Mouse (Mus musculus): ENCODE data around the gene Alg9. TPM values are rescaled to one million over a fixed set of nuclear protein-coding genes. Genes with fewer than 3 reads are reported as not detected.

Gene Alg9
- polyA plus RNA-seq (2016; fragmentation: Nextera tagmentation; extraction: Ambion mirVana): 39.0 and 41.9 TPM in 2 replicates

DNA sequence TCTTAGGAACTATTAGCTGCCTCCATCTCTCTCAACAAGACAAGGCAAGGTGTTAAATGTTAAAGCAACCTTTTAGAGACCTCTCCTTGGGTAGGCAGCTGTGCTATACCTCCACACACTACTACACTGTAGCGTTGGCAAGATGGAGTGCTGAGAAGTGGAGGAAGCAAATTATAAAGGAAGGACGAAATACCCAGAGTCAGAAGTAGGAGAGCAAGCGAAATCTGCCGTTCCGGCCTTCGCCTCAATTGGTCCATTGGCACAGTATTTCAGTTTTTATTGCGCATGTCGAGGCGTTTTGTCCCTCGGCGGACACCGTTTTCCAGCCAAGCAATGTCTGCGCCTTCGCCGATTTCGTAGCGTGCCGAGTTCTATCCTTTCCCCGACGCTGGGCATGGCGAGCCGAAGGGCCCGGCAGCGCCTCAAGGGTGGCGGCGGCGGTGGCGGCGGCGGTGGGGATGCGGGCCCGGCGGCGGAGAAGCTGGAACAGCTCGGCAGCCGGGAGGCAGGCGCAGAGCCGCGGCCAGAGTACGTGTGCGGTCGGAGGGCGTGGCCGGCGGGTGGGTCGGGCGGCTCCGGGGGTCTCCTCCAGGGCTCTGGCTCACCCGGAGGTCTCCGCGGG lies at the start of gene Alg9, which contains the start of gene 1110032A03Rik:
TSS of gene Alg9 (plus strand) at position 29 of the 622 bp plus-strand sequence.
TSS of gene 1110032A03Rik (minus strand) at position 530 of the 622 bp plus-strand sequence.
- Histone ChIP-seq H3K4me2 (peak within 1 kb of the TSS; percentile 69), H3K4me1 (replicated peaks) (peaks cover 11% of the 10 kb centered on the region), H3K27ac (peak within 1 kb of the TSS; percentile 91), H3K9me3 (no peaks in the 10 kb centered on the region), H3K9ac (replicated peaks) (peak within 1 kb of the TSS; percentile 90), H3K4me3 (replicated peaks) (peak within 1 kb of the TSS; percentile 93), H3K36me3 (peaks cover 18% of the 10 kb centered on the region), H3K27me3 (no peaks in the 10 kb centered on the region)
- WGBS: under 1% methylated on average over 49 of the region's 51 CpGs
- ATAC-seq (ENCODE audit: insufficient number of reproducible peaks, insufficient read depth, low FRiP score, low TSS enrichment, low read depth): peak; percentile 72; the same call in 1 of the 2 replicates

DNA sequence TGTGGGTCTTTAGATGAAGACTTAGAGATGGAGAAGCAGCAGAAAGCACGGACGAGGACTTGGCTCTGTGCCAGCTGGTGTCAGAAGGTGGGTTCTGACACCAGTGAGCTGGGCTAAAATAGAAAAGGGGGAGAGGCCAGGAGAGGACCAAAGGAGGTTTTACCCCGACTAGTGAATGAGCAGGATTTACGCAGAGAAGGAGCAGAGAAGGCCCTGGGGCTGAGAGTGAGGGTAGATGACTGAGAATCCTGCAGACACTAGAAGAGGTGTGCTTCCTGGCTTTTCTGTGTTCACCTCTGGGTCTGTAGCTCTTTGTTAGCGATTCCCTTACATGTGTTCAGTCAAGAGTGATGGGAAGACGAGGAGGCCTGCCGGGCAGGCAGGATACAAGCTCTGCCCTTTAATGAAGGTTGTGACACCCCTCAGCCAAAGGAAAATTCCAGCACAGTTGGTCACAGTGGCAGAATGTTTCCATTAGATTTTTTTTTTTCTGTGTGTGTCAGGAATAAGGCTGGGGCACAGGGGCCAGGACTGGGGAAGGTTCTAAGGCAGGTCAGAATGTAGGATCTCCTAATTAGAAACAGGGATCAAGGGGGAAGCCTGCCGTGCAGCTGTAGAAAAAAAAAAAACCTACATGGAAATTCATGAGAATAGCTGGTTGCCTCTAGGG lies 48.8 kb upstream of the Alg9 start:
- Histone ChIP-seq H3K4me1 (replicated peaks) (peaks cover 55% of the 10 kb centered on the region), H3K36me3 (no peaks in the 10 kb centered on the region), H3K27me3 (no peaks in the 10 kb centered on the region), H3K27ac (peak overlapping the region; percentile 88), H3K9ac (replicated peaks) (peak overlapping the region; percentile 70; the same call in 1 of the 2 replicates), H3K4me3 (replicated peaks) (peak overlapping the region; percentile 71), H3K4me2 (peak overlapping the region; percentile 83), H3K9me3 (no peaks in the 10 kb centered on the region)
- 23% methylated on average over 8 of the region's 8 CpGs for WGBS
- ATAC-seq (ENCODE audit: insufficient number of reproducible peaks, insufficient read depth, low FRiP score, low TSS enrichment, low read depth): no peak

DNA sequence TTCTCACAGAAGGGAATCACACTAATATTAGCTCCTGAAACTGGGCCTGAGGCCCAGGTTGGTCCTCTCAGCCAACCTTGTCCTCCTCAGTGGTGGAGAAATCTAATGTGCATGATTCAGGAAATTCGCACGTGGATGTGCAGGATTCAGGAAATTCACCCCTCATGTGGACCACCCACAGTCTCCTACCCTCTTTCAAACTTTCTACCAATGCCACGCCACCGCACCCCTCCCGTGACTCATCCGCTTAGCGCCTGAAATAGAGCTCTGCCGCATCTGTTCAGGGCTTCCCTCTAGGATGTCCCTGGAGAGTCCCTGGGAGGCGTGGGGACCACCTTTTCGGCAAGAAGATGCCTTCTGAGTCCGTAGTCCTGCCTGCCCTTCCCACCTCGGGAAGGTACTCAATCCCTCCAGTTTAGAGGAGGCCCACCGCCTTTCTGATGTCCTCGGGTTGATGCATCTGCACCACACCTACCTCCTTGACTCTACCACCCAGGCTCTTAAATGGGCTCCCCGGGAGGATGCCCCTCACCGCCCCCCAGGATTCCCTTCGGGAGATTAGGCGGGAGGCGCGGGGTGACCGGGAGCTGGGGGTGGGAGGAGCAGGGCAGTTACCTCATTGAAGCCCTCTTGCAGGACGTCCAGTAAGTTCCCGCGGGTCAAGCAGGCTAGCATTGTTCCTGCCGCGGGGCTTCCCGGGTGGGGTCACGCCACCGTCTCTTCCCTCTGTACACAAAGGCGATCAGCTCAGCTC lies 47.5 kb upstream of the Alg9 start:
- H3K36me3 ChIP-seq: no peaks in the 10 kb centered on the region
- peak overlapping the region; percentile 83 for H3K4me2 ChIP-seq
- H3K9me3 ChIP-seq: no peaks in the 10 kb centered on the region
- peak overlapping the region; percentile 88 for H3K27ac ChIP-seq
- H3K4me3 ChIP-seq (replicated peaks): peak overlapping the region; percentile 71
- WGBS: 3% methylated on average over 30 of the region's 30 CpGs
- ATAC-seq (ENCODE audit: insufficient number of reproducible peaks, insufficient read depth, low FRiP score, low TSS enrichment, low read depth): peak; percentile 23; the same call in 1 of the 2 replicates
- no peaks in the 10 kb centered on the region for H3K27me3 ChIP-seq
- peaks cover 50% of the 10 kb centered on the region for H3K4me1 ChIP-seq (replicated peaks)
- peak overlapping the region; percentile 70 for H3K9ac ChIP-seq (replicated peaks)

DNA sequence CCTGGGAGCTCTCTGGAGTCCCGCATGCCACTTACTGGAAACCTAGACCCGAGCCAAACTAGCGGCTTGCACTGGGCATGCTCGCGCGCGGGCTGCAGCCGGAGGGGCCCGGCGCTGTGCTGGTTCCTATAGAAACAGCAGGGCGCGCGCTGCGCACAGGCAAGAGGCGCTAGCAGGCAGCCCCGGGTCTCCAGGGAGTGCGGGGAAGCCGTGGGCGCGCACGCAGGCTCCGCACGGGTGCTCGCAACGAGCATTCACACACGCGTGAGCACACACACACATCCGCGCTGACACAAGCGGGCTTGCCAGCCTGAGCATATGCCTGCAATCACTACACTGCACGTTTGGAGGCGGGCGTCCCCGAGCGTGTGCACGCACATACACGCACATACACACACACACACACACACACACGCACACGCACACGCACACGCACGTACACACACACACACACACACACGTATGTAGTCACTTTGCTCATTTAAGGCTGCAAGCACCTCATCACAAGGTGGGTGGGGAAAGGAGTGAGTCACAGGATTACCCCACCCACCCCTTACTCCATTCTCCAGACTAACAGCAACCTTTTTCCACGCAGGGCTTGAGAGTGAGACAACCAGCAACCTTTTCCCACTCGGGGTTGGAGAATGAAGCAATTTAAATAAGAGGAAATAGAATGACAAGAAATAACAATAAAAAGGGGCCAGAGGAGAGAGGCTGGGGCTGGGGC lies 46.7 kb upstream of the Alg9 start:
- H3K4me3 ChIP-seq (replicated peaks): peak overlapping the region; percentile 71
- under 1% methylated on average over 40 of the region's 45 CpGs for WGBS
- peaks cover 44% of the 10 kb centered on the region for H3K4me1 ChIP-seq (replicated peaks)

DNA sequence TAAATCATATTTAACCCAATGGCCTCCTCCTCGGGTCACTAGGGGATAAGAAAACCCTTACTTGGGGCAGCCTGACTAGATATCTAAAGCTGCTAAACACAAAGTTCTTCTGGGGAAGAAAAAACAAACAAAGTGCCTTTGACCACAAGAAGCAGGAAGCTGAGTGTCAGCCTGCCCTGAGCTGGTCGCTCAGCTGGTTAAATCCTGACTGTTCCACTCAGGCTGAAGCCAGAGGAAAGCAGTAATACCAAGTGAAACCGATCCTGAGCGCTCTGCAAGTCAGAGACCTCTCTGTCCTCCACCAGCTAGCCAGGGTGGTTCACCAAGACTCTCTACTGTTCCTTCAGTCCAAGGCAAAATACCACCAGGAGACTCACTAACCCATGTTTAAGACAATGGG lies 45.2 kb upstream of the Alg9 start:
- peaks cover 32% of the 10 kb centered on the region for H3K4me1 ChIP-seq (replicated peaks)
- no peak overlapping the region for H3K9ac ChIP-seq (replicated peaks)
- no peak overlapping the region for H3K4me3 ChIP-seq (replicated peaks)
- no peak overlapping the region for H3K27ac ChIP-seq
- H3K27me3 ChIP-seq: no peaks in the 10 kb centered on the region
- no peak for ATAC-seq (ENCODE audit: insufficient number of reproducible peaks, insufficient read depth, low FRiP score, low TSS enrichment, low read depth)
- 55% methylated on average over 4 of the region's 4 CpGs for WGBS
- H3K9me3 ChIP-seq: no peaks in the 10 kb centered on the region
- H3K4me2 ChIP-seq: no peak overlapping the region
- H3K36me3 ChIP-seq: no peaks in the 10 kb centered on the region

More for the DNA sequence above, 46.7 kb upstream of the Alg9 start:
- ATAC-seq (ENCODE audit: insufficient number of reproducible peaks, insufficient read depth, low FRiP score, low TSS enrichment, low read depth): peak; percentile 93
- Histone ChIP-seq H3K27ac (peak overlapping the region; percentile 88), H3K27me3 (no peaks in the 10 kb centered on the region), H3K36me3 (no peaks in the 10 kb centered on the region), H3K4me2 (peak overlapping the region; percentile 83), H3K9me3 (no peaks in the 10 kb centered on the region), H3K9ac (replicated peaks) (peak overlapping the region; percentile 70)

DNA sequence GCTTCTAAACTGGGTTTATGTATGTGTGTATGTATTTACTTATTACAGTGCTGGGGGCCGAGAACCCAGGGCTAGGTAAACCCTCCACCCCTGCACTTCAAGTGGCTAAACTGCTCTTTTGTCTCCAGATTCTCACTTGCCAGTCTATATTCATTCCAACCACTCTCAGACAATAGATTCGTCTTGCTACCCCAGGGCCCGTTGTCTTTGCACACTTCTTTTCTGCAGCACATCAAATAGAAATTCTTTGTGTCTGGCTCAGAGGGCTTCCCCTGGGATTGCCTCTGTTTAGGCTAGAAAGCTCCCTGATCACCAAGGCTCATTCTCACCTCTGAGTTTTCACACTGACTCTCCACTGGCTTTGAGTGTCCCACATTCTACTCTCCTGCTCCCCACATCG lies 42.3 kb upstream of the Alg9 start:
- 20% methylated on average over 4 of the region's 4 CpGs for WGBS
- no peak for ATAC-seq (ENCODE audit: insufficient number of reproducible peaks, insufficient read depth, low FRiP score, low TSS enrichment, low read depth)
- Histone ChIP-seq H3K36me3 (no peaks in the 10 kb centered on the region), H3K9ac (replicated peaks) (no peak overlapping the region), H3K4me2 (no peak overlapping the region), H3K27me3 (no peaks in the 10 kb centered on the region), H3K4me3 (replicated peaks) (no peak overlapping the region), H3K9me3 (no peaks in the 10 kb centered on the region), H3K27ac (no peak overlapping the region), H3K4me1 (replicated peaks) (peaks cover 7% of the 10 kb centered on the region; the same call in 1 of the 2 replicates)

DNA sequence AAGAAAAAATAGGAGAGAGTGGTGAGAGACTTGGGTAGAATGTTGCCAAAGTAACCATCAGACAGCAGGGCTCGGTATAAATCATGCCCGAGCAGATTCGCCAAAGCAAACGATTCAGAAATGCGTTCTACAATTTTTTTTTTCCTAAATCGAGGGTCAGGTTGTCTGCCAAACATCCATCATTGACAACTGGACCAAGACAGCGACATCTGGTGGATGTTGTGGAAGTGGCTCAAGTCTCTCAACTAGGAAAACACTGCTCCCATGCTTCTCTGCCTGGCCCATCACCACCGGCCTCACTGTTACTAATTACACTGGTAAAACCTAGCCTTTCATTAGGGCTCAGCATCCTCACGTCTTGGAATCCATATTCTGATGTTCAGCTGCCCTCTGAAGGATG lies 39.8 kb upstream of the Alg9 start:
- Histone ChIP-seq H3K36me3 (no peaks in the 10 kb centered on the region), H3K9me3 (no peaks in the 10 kb centered on the region), H3K4me3 (replicated peaks) (no peak overlapping the region), H3K4me2 (0 out of 2 replicates have a peak overlapping the region, but pooled peaks have one; percentile 15), H3K4me1 (replicated peaks) (peaks cover 7% of the 10 kb centered on the region), H3K9ac (replicated peaks) (no peak overlapping the region), H3K27ac (no peak overlapping the region), H3K27me3 (no peaks in the 10 kb centered on the region)
- WGBS: 3% methylated on average over 9 of the region's 9 CpGs
- no peak for ATAC-seq (ENCODE audit: insufficient number of reproducible peaks, insufficient read depth, low FRiP score, low TSS enrichment, low read depth)

DNA sequence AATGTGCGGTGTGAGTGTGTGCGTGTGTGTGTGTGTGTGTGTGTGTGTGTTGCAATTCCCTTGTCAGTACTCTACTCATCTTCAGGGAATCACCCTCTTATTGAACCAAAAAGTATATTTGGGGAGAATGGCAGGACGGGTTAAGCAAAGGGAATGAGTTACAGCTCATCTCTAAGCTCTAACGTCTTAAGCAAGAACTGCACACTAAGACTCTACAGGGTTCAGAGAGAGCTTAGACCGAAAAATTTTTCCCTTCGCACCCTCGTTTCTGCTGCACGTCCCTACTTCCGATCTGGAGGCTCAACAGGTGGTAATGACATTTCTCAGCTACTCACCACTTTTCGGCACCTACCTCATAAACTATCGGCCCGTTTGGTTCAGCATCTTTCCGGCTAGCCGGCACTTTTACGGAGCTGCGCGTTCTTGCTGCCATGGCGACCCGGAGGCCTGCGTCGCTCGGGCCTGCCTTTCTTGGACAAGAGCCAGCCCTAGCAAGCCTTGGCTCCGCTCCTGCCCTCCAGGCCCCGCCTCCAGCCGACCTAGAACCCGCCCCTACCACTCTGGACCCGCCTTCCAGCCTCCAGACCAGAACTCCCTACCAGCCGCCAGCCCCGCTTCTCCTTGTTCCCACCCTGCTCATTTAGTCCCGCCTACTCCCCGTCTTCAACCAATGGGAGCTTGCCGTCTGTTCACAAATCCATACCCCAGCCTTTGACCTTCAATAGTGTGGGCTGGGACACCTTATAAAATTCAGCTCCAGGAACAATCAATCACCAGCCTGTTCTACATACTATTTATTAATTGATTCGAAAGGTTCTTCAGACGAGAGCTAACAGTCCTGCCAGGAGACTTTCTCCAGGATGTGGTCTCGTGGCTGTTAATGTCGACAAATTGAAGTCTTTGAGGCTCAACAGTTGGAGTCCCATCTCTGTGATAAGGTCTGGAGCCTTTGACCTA lies 35.6 kb upstream of the Alg9 start, which contains the start of gene Dixdc1:
TSS of gene Dixdc1 (minus strand) at position 604 of the 957 bp plus-strand sequence.
- Histone ChIP-seq H3K4me2 (peak within 1 kb of the TSS; percentile 63), H3K27ac (no peak within 1 kb of the TSS), H3K9me3 (no peaks in the 10 kb centered on the region), H3K4me3 (replicated peaks) (peak within 1 kb of the TSS; percentile 39), H3K36me3 (no peaks in the 10 kb centered on the region), H3K9ac (replicated peaks) (no peak within 1 kb of the TSS), H3K4me1 (replicated peaks) (peaks cover 7% of the 10 kb centered on the region), H3K27me3 (no peaks in the 10 kb centered on the region)
- 13% methylated on average over 36 of the region's 36 CpGs for WGBS
- ATAC-seq (ENCODE audit: insufficient number of reproducible peaks, insufficient read depth, low FRiP score, low TSS enrichment, low read depth): peak; percentile 96

DNA sequence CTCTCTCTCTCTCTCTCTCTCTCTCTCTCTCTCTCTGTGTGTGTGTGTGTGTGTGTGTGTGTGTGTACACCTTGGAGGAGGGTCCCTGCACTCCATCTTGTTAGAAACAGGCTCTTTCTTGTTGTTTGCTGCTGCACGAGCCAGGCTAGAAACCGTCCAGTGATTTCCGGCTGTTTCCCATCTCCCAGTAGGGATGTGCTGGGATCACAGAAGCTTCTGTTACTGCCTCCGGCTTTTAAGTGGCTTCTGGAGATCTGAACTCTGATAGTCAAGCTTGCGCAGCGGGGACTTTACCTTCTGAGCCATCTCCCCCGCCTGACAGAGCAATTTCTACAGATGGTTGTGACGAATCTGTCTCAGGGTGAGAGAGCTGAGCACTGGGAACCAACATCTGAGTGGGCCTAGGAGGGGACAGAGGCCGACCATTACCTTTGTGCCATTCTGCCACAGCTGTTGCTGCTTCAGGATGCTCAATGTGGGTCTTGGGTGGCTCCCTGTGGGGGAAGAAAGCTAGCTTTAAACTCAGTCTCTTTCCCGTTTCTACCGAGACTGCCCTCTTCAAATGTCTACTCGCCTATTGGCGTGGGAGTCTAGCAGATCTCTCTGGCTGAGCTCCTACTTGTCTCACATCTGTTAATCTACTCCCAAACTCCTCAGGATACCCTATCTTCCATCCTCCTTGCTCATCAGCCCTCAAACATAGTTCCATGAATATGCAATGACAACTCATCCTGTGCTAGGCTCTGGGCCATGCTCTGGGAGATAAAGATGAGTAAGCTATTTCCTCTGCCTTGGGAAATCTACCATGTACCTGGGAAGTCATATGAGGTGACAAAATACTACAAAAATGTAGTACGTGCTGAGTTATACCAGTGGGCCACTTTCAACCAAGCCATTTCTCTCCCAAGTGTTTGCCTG lies 33.7 kb upstream of the Alg9 start:
- WGBS: 84% methylated on average over 14 of the region's 14 CpGs
- H3K9me3 ChIP-seq: no peaks in the 10 kb centered on the region
- no peaks in the 10 kb centered on the region for H3K36me3 ChIP-seq
- no peak overlapping the region for H3K27ac ChIP-seq
- H3K4me3 ChIP-seq (replicated peaks): no peak overlapping the region
- H3K27me3 ChIP-seq: no peaks in the 10 kb centered on the region; the same call in 1 of the 2 replicates
- H3K4me1 ChIP-seq (replicated peaks): peaks cover 7% of the 10 kb centered on the region
- no peak overlapping the region for H3K4me2 ChIP-seq
- ATAC-seq (ENCODE audit: insufficient number of reproducible peaks, insufficient read depth, low FRiP score, low TSS enrichment, low read depth): no peak
- H3K9ac ChIP-seq (replicated peaks): no peak overlapping the region
